24 mouse cellular contexts compared by ENCODE assay signal in the genomic region with DNA sequence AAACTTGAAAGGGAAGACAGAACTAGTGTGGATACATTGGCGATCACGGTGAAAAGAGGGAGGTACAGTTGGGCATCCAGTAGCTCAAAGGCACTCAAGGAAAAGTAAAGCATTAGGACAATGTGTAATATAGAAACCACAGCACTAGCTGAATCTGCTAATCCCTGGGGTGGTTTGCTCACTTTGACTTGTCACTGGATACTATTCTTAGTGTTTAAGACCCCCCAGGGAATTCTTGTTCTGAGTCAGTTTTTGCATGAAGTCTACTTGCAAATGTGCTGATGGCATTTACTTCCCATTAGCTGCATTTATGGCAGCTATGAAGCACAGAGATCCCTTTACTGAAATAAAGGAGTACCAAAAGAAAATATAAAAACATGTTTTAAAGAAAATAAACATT.
"Had no signal": no experiment of that assay in that cellular context is flagged by ENCODE, and none has a peak within 500 bp of the region (broad histone marks: within the 10 kb centered on the region; RNA-seq: fewer than 3 reads in every experiment).

No protein-coding gene starts in this region.

- H3K4me2 ChIP-seq: limb, embryonic 12.5 days; limb, embryonic 15.5 days; liver, embryonic 11.5 days; lung, embryonic 14.5 days; midbrain, embryonic 13.5 days; neural tube, embryonic 12.5 days; neural tube, embryonic 15.5 days had no signal

- DNase-seq: kidney, adult 2 months; kidney, postnatal 25 days; layer of hippocampus, postnatal 36 days; left cerebral cortex, postnatal 4 days; liver, postnatal 0 days; lung, embryonic 14.5 days; right cerebral cortex, adult 18-20 months; right cerebral cortex, postnatal 25 days; spleen, adult 18-20 months; thymus, adult 18-20 months; thymus, postnatal 36 days had no signal

- H3K4me3 ChIP-seq: left cerebral cortex, adult 2 months; limb, embryonic 12.5 days; limb, embryonic 15.5 days; midbrain, embryonic 10.5 days; midbrain, embryonic 13.5 days; neural tube, embryonic 12.5 days; neural tube, embryonic 15.5 days had no signal

- H3K4me1 ChIP-seq: limb, embryonic 12.5 days; limb, embryonic 15.5 days; midbrain, embryonic 10.5 days; midbrain, embryonic 13.5 days; neural tube, embryonic 12.5 days; neural tube, embryonic 15.5 days had no signal

- H3K9me3 ChIP-seq: limb, embryonic 12.5 days; limb, embryonic 15.5 days; midbrain, embryonic 10.5 days; midbrain, embryonic 13.5 days; neural tube, embryonic 12.5 days; neural tube, embryonic 15.5 days had no signal

- H3K9ac ChIP-seq: limb, embryonic 12.5 days; limb, embryonic 15.5 days; liver, embryonic 14.5 days; liver, postnatal 0 days; lung, embryonic 14.5 days; midbrain, embryonic 13.5 days; neural tube, embryonic 12.5 days; neural tube, embryonic 15.5 days had no signal

- ATAC-seq: intestine, postnatal 0 days; liver, postnatal 0 days; lung, postnatal 0 days; midbrain, embryonic 13.5 days had no signal

- H3K27ac ChIP-seq: kidney, postnatal 0 days; left cerebral cortex, adult 2 months; limb, embryonic 12.5 days; limb, embryonic 15.5 days; liver, embryonic 14.5 days; macrophage; midbrain, embryonic 10.5 days; midbrain, embryonic 13.5 days; neural tube, embryonic 12.5 days; neural tube, embryonic 15.5 days had no signal

- H3K27me3 ChIP-seq: limb, embryonic 12.5 days; limb, embryonic 15.5 days; midbrain, embryonic 13.5 days; neural tube, embryonic 12.5 days; neural tube, embryonic 15.5 days had no signal

- H3K36me3 ChIP-seq: limb, embryonic 12.5 days; limb, embryonic 15.5 days; midbrain, embryonic 10.5 days; midbrain, embryonic 13.5 days; neural tube, embryonic 12.5 days; neural tube, embryonic 15.5 days had no signal
